Mouse (Mus musculus) hematopoietic stem cell, adult 5-6 weeks (primary cell): Measurements from ENCODE around the gene Cbfb. TPM values are rescaled to one million over a fixed set of nuclear protein-coding genes. Genes with fewer than 3 reads are reported as not detected.
"Not testable (repeated sequence)": the region's sequence is repeated elsewhere in the genome, so short reads cannot be mapped to it uniquely, and the experiment has no call there.

Source experiments
- ATAC-seq, 2 experiments: fragments of 125-278 bp in 1 of 2; replicated peaks in 1 of 2; 2 replicates each; pipeline ENCODE4 v1.8.0; 2016 to 2017; ENCODE audit warnings: inconsistent platforms in 2 of 2, mild to moderate bottlenecking in 2 of 2, moderate number of reproducible peaks in 2 of 2, low read depth in 1 of 2, moderate TSS enrichment in 1 of 2; ENCODE audit not compliant: low FRiP score in 2 of 2, poor library complexity in 2 of 2, severe bottlenecking in 2 of 2, insufficient read depth in 1 of 2, low TSS enrichment in 1 of 2
- total RNA-seq: library from RNA; stranded (forward); fragments of 172-1452, 232-1000 nt; gene quantifications from 2 replicates; pipeline ENCODE4 v1.2.3, GENCODE M21; 2017

Gene Cbfb
- total RNA-seq, 1 experiment from 2014 or later, result 237 TPM

- peak in 1 of 2 experiments; percentile 54; a peak in 2 of 4 replicates for ATAC-seq
Measured at GRCm38 (mm10) chr8:105171116-105172002, 885 bp downstream of the Cbfb start.

DNA sequence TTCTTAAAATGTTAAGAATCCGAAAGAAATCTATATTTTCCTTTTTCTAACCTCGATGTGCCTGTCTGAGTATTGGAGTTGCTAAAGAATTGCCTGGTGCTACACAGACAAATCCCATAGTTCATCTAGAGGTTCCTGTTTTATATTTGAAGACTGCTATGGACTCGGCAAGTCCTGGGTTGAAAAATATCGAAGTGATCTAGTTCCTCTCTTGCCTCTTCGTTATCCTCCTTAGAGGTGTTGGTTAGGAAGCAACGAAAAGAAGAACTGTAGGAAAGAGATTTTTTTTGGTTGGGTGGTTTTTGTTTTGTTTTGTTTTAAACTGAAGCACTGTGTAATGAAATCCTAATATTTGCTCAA lies 1.5 kb downstream of the Cbfb start:
- ATAC-seq, result peak in 1 of 2 experiments; percentile 33; a peak in 1 of 4 replicates

- not testable (repeated sequence) for ATAC-seq
Measured at GRCm38 (mm10) chr8:105175287-105175686, 4.8 kb downstream of the Cbfb start.

- ATAC-seq, result no peak
Measured at GRCm38 (mm10) chr8:105178211-105178800, 7.8 kb downstream of the Cbfb start.

GRCm38 (mm10) chr8:105182201-105182600 lies 11.7 kb downstream of the Cbfb start:
- no peak for ATAC-seq

DNA sequence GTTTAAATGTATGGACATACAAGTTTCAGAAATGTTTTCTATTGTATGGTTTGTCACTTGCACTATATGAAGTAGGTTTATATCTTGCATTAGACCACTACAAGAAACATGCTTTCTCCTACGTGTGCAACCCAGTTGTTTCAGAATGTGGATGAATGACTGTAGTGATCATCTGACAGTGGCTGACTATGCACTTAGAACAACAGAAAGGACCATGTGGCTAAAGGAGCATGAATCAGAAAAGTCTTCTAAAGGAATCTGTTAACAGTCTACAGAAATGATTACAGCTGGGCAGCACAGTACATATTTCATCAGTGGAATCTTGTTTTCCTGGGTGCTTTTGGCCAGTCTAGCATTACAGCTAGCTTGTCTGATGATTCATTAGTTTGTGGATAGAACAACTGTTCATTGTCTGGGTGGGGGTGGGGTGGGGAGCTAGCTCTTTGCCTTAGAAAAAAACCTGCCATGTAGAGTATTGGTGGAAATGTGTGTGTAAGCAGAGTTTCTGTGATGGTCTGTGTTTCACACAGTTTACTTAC lies 16.1 kb downstream of the Cbfb start:
- ATAC-seq, result no peak

GRCm38 (mm10) chr8:105192182-105192581 lies 21.7 kb downstream of the Cbfb start:
- ATAC-seq, result no peak

DNA sequence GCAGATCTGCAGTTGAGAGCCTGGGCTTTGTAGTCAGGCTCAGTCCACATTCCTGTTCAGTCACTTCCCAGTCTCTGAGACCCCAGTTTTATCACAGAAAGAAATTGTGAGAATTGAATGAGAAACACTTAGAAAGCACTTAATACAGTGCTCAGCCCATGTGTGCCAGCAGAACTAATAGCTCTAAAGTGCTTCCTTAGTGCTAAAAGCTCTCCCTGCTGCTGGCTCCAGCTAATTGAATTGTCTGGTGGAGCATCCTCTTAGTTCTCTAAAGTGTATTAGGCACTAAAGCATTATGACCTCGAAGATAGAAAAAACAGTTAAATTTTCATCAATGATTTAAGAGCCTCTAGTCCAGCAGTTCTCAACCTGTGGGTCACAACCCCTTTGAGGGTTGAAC lies 35.3 kb downstream of the Cbfb start:
- ATAC-seq, result no peak

GRCm38 (mm10) chr8:105206766-105207275 lies 36.3 kb downstream of the Cbfb start:
- ATAC-seq, result no peak

GRCm38 (mm10) chr8:105207675-105208273 lies 37.3 kb downstream of the Cbfb start:
- ATAC-seq, result no peak

DNA sequence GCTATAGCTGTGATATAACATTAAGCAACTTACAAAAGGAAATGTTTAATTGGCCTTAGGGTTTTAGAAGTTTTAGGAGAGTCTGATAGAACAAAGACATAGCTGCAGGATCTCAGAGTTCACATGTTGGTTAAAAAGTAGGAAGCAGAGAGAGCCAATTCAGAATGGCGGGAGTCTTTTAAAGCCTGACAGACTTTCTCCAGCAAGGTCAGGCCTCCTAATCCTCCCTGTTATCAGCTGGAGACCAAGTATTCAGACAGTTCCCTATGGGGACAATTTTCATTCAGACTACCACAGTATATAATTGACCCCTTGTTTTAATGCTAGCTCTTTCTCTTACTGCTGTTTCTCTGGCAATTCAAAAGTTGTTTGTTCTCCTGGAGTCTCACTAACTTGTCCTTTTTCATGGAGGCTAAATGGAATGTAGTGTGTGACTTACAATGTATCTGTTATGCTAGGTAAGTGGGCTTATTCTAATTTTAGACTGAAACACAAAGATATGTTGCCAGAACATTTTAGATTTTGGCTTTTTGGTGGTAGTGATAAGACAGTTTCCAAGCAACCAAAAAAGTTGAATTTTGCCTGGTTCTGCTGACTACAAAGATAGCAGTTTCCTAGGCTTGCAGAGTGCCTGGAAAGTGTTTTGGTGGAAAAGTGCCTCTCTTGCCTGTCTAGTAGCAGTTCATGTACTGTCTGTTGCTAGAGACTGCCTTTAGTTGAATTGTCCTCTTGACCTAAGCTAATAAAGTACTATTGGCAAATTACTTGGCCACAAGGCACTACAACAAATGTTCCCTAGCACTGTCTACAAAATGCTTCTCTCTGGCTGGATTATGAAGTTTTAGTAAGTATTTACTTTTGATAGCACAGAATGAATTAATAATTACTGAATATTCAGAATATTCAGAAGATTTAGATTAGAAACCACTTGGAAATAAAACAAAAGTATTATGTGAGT lies 39.0 kb downstream of the Cbfb start:
- no peak for ATAC-seq

- no peak for ATAC-seq
Measured at GRCm38 (mm10) chr8:105214104-105214503, 43.6 kb downstream of the Cbfb start.

DNA sequence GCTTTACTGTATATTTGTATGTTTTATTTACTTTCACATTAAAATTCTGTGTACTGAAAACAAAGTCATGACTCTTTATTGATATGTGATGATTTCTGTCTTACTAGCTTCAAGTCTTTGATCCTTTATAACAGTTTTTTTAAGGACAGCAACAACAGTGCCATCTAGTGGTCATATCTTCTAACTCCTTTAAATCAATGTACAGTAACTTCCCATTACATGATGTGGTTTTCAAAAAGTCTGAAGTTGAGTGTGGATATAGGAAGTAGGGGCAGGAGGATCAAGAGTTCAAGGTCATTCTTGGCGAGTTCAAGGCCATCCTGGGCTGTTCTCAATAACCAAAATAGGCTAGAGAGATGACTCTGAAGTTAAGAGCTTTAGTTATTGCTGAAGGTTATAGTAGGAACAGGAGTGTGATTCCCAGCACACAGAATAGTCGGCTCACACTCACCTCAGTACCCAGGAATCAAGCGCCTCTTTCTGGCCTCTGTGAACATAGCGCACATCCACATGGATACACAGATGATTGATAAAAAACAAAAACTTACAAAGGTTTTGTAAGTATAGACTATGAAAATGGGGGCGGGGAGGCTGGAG lies 47.5 kb downstream of the Cbfb start:
- ATAC-seq, result peak; percentile 65 to 69; a peak in 3 of 4 replicates

GRCm38 (mm10) chr8:105223850-105224249 lies 53.4 kb downstream of the Cbfb start:
- no peak for ATAC-seq

- ATAC-seq, result peak; percentile 94 to 96
Measured at GRCm38 (mm10) chr8:105224413-105225271, 54.2 kb downstream of the Cbfb start, which contains the start of gene D230025D16Rik. Gene D230025D16Rik (plus strand): TSS chr8:105225145.

DNA sequence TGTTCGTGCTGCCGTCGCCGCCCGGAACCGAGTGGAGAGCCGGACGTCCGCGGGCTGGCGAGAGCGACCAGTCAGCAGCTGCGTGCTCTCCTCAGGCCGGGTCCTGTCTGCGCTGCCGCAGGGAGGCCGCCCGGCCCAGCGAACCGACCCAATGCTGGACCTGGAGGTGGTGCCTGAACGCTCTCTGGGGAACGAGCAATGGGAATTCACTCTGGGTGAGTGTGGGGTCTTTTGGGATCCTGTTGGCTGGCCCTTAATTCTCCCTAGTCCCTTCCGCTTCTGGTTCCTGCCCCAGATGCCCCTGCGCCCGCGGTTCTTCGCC lies 54.8 kb downstream of the Cbfb start:
- ATAC-seq, result 0 out of 4 replicates have a peak, but pooled peaks of 1 of the 2 experiments have one; percentile 3
